ENCODE assay signal across 27 mouse cellular contexts in the genomic region with DNA sequence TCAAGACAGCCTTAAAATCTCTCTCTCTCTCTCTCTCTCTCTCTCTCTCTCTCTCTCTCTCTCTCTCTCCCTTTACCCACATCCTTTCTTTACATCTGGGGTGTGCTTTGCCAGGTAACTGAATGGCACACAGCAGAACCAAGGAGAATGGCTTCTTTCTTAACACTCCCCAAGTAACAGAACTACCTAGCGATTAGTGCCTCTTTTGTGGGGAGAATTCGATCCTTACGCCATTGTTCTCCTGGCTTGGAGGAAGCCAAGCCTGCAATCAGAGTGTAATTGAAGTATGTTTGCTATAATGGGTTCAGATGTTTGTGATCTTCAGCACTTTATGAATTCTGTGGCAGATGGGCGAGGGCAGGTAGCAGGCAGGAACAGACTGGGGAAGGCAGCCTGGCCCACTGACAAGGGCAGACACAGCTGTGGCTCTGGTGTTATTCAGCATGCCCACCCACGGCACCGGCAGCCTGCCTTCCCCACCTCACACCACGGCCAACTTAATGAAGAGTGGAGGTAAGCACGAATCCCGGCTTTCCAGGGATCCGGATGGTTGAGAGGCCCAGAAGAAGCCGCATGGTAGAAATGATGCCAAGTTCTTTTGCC.
DNase-seq lines count a peak whose midpoint lies in the region; ATAC-seq and TF ChIP-seq lines count a peak whose summit lies in the region.
"Had no signal": no experiment of that assay in that cellular context is flagged by ENCODE, and none has a peak within 500 bp of the region (broad histone marks: within the 10 kb centered on the region; RNA-seq: fewer than 3 reads in every experiment).

No protein-coding gene starts in this region.

- H3K9ac ChIP-seq in forebrain, embryonic 11.5 days (ENCODE audit: low read length): no peak overlapping the region
- H3K9ac ChIP-seq in forebrain, embryonic 15.5 days (replicated peaks): no peak overlapping the region
- H3K9ac ChIP-seq in embryonic facial prominence, embryonic 12.5 days: no peak overlapping the region
- no peak overlapping the region for H3K9ac ChIP-seq in stomach, postnatal 0 days (ENCODE audit: low read length)
- H3K9ac ChIP-seq: heart, embryonic 12.5 days; hindbrain, embryonic 15.5 days; intestine, embryonic 15.5 days; limb, embryonic 15.5 days; liver, embryonic 13.5 days; midbrain, embryonic 12.5 days had no signal

- ATAC-seq in forebrain, embryonic 11.5 days (replicated peaks; ENCODE audit: low FRiP score): no peak
- ATAC-seq in forebrain, embryonic 15.5 days (replicated peaks): no peak
- ATAC-seq in embryonic facial prominence, embryonic 12.5 days (ENCODE audit: insufficient number of reproducible peaks, insufficient read depth, low FRiP score, low TSS enrichment): 0 out of 2 replicates have a peak, but pooled peaks have one; percentile 47
- ATAC-seq in stomach, postnatal 0 days (ENCODE audit: low FRiP score, low TSS enrichment): no peak
- ATAC-seq: intestine, embryonic 15.5 days; lung, postnatal 0 days had no signal

- no peak for TF ChIP-seq CTCF in stomach, postnatal 0 days (IDR thresholded peaks at IDR 0.05; ENCODE audit: low read depth)

- H3K4me1 ChIP-seq in forebrain, embryonic 11.5 days (replicated peaks; ENCODE audit: control insufficient read depth, insufficient read depth, low read length): no peaks in the 10 kb centered on the region
- H3K4me1 ChIP-seq in forebrain, embryonic 15.5 days: peaks cover 6% of the 10 kb centered on the region
- H3K4me1 ChIP-seq in embryonic facial prominence, embryonic 10.5 days: no peaks in the 10 kb centered on the region
- H3K4me1 ChIP-seq in embryonic facial prominence, embryonic 12.5 days: no peaks in the 10 kb centered on the region
- no peaks in the 10 kb centered on the region for H3K4me1 ChIP-seq in stomach, postnatal 0 days (replicated peaks; ENCODE audit: control insufficient read depth, insufficient read depth)
- H3K4me1 ChIP-seq: heart, embryonic 12.5 days; hindbrain, embryonic 15.5 days; intestine, embryonic 15.5 days; limb, embryonic 10.5 days; limb, embryonic 15.5 days; liver, embryonic 13.5 days; megakaryocyte, embryonic 14.5 days had no signal

- H3K4me3 ChIP-seq in forebrain, embryonic 11.5 days (ENCODE audit: low read depth, low read length): no peak overlapping the region
- H3K4me3 ChIP-seq in forebrain, embryonic 15.5 days: no peak overlapping the region
- no peak overlapping the region for H3K4me3 ChIP-seq in embryonic facial prominence, embryonic 10.5 days
- H3K4me3 ChIP-seq in embryonic facial prominence, embryonic 12.5 days: no peak overlapping the region
- no peak overlapping the region for H3K4me3 ChIP-seq in stomach, postnatal 0 days (ENCODE audit: low read depth, low read length)
- H3K4me3 ChIP-seq: gastrocnemius, adult 2 months; heart, adult 2 months; heart, embryonic 12.5 days; hindbrain, embryonic 15.5 days; intestine, embryonic 15.5 days; limb, embryonic 10.5 days; limb, embryonic 15.5 days; liver, embryonic 13.5 days; megakaryocyte, embryonic 14.5 days; midbrain, embryonic 12.5 days had no signal

- H3K27me3 ChIP-seq in forebrain, embryonic 11.5 days (ENCODE audit: control insufficient read depth, insufficient read depth, low read length): no peaks in the 10 kb centered on the region
- peaks cover 6% of the 10 kb centered on the region; the same call in 1 of the 2 replicates for H3K27me3 ChIP-seq in forebrain, embryonic 15.5 days
- H3K27me3 ChIP-seq in embryonic facial prominence, embryonic 10.5 days (replicated peaks; ENCODE audit: low read depth, poor library complexity, severe bottlenecking): no peaks in the 10 kb centered on the region
- no peaks in the 10 kb centered on the region for H3K27me3 ChIP-seq in embryonic facial prominence, embryonic 12.5 days
- H3K27me3 ChIP-seq in stomach, postnatal 0 days (ENCODE audit: control insufficient read depth, insufficient read depth, low read length): no peaks in the 10 kb centered on the region
- H3K27me3 ChIP-seq: hindbrain, embryonic 15.5 days; intestine, embryonic 15.5 days; limb, embryonic 15.5 days; liver, embryonic 13.5 days had no signal

- WGBS in forebrain, embryonic 11.5 days: 55% methylated on average over 11 of the region's 11 CpGs
- 43% methylated on average over 11 of the region's 11 CpGs for WGBS in forebrain, embryonic 15.5 days
- 68% methylated on average over 11 of the region's 11 CpGs for WGBS in embryonic facial prominence, embryonic 10.5 days
- 61% methylated on average over 11 of the region's 11 CpGs for WGBS in embryonic facial prominence, embryonic 12.5 days
- WGBS in stomach, postnatal 0 days: 77% methylated on average over 11 of the region's 11 CpGs

- no peaks in the 10 kb centered on the region for H3K36me3 ChIP-seq in forebrain, embryonic 11.5 days (ENCODE audit: control insufficient read depth, insufficient read depth, low read length)
- no peaks in the 10 kb centered on the region for H3K36me3 ChIP-seq in forebrain, embryonic 15.5 days
- no peaks in the 10 kb centered on the region for H3K36me3 ChIP-seq in embryonic facial prominence, embryonic 10.5 days (replicated peaks)
- no peaks in the 10 kb centered on the region for H3K36me3 ChIP-seq in embryonic facial prominence, embryonic 12.5 days
- H3K36me3 ChIP-seq in stomach, postnatal 0 days (ENCODE audit: control insufficient read depth, insufficient read depth, low read length): no peaks in the 10 kb centered on the region
- H3K36me3 ChIP-seq: heart, embryonic 12.5 days; hindbrain, embryonic 15.5 days; intestine, embryonic 15.5 days; limb, embryonic 10.5 days; limb, embryonic 15.5 days; liver, embryonic 13.5 days; midbrain, embryonic 12.5 days had no signal

- peak; percentile 52 for DNase-seq in forebrain, embryonic 11.5 days (ENCODE audit: low spot score)
- peak; percentile 6 for DNase-seq in layer of hippocampus, adult 11-12 months (ENCODE audit: low spot score)
- no peak for DNase-seq in layer of hippocampus, adult 9-10 months (ENCODE audit: low spot score)
- peak; percentile 15 for DNase-seq in embryonic facial prominence, embryonic 10.5 days (ENCODE audit: low spot score)
- DNase-seq in thymus, postnatal 25 days: no peak
- DNase-seq in stomach, postnatal 0 days (ENCODE audit: low spot score): no peak
- DNase-seq: adrenal gland, postnatal 25 days; B cell, adult 2 months; cerebellum, adult 2 months; gastrocnemius, adult 2 months; heart, adult 2 months; heart, postnatal 4 days; kidney, adult 8-10 months; liver, embryonic 13.5 days; lung, adult 18-20 months; lung, postnatal 4 days had no signal

- no peak overlapping the region for H3K27ac ChIP-seq in forebrain, embryonic 11.5 days (ENCODE audit: low read depth, low read length)
- H3K27ac ChIP-seq in forebrain, embryonic 15.5 days (replicated peaks): no peak overlapping the region
- no peak overlapping the region for H3K27ac ChIP-seq in embryonic facial prominence, embryonic 10.5 days (replicated peaks)
- no peak overlapping the region for H3K27ac ChIP-seq in embryonic facial prominence, embryonic 12.5 days
- no peak overlapping the region for H3K27ac ChIP-seq in stomach, postnatal 0 days (replicated peaks)
- H3K27ac ChIP-seq: gastrocnemius, adult 2 months; heart, adult 2 months; hindbrain, embryonic 15.5 days; intestine, embryonic 15.5 days; kidney, postnatal 0 days; limb, embryonic 10.5 days; limb, embryonic 15.5 days; liver, embryonic 13.5 days; midbrain, embryonic 12.5 days had no signal

- no peaks in the 10 kb centered on the region for H3K9me3 ChIP-seq in forebrain, embryonic 11.5 days (ENCODE audit: control insufficient read depth, low read length)
- no peaks in the 10 kb centered on the region for H3K9me3 ChIP-seq in forebrain, embryonic 15.5 days
- no peaks in the 10 kb centered on the region for H3K9me3 ChIP-seq in embryonic facial prominence, embryonic 10.5 days
- no peaks in the 10 kb centered on the region for H3K9me3 ChIP-seq in embryonic facial prominence, embryonic 12.5 days
- H3K9me3 ChIP-seq in stomach, postnatal 0 days (ENCODE audit: control insufficient read depth, low read length): no peaks in the 10 kb centered on the region
- H3K9me3 ChIP-seq: heart, embryonic 12.5 days; hindbrain, embryonic 15.5 days; intestine, embryonic 15.5 days; limb, embryonic 10.5 days; limb, embryonic 15.5 days; liver, embryonic 13.5 days; megakaryocyte, embryonic 14.5 days; midbrain, embryonic 12.5 days had no signal

- no peak for TF ChIP-seq EP300 in stomach, postnatal 0 days (optimal IDR thresholded peaks at IDR 0.05)

- H3K4me2 ChIP-seq in forebrain, embryonic 11.5 days (ENCODE audit: low read depth, low read length, severe bottlenecking): no peak overlapping the region
- no peak overlapping the region for H3K4me2 ChIP-seq in forebrain, embryonic 15.5 days (replicated peaks)
- no peak overlapping the region for H3K4me2 ChIP-seq in embryonic facial prominence, embryonic 12.5 days (replicated peaks)
- H3K4me2 ChIP-seq in stomach, postnatal 0 days (replicated peaks; ENCODE audit: low read depth): no peak overlapping the region
- H3K4me2 ChIP-seq: heart, embryonic 12.5 days; hindbrain, embryonic 15.5 days; intestine, embryonic 15.5 days; limb, embryonic 15.5 days; liver, embryonic 13.5 days; midbrain, embryonic 12.5 days had no signal

Comparison
In these comparisons a context has a peak if more than half of its experiments do, and no peak if none do; other contexts are left out.
1. DNase-seq: peak in forebrain, embryonic 11.5 days (single experiment), layer of hippocampus, adult 11-12 months (single experiment) and embryonic facial prominence, embryonic 10.5 days (single experiment); none in layer of hippocampus, adult 9-10 months (single experiment), thymus, postnatal 25 days (single experiment) and stomach, postnatal 0 days (single experiment).